Mouse (Mus musculus) ES-E14 (cell line): Measurements from ENCODE around the gene Vmn1r9. TPM values are rescaled to one million over a fixed set of nuclear protein-coding genes. Genes with fewer than 3 reads are reported as not detected.

Experiments
- DNase-seq: peaks from one replicate; pipeline ENCODE4 v3.0.0-alpha.2; 2013; ENCODE audit warnings: low read depth, low spot score
- H3K27ac ChIP-seq: 2 replicates; pipeline ENCODE4 v1.5.1; 2012; ENCODE audit warnings: low read depth, mild to moderate bottlenecking, low read length, moderate library complexity, mixed read lengths; ENCODE audit not compliant: poor library complexity, insufficient read depth, severe bottlenecking
- H3K36me3 ChIP-seq: 2 replicates; pipeline ENCODE4 v1.6.1; 2012; ENCODE audit warnings: mild to moderate bottlenecking, low read length, moderate library complexity, mixed read lengths; ENCODE audit not compliant: control insufficient read depth, poor library complexity, insufficient read depth, severe bottlenecking
- H3K4me1 ChIP-seq, 2 experiments: fragments of 150-350 bp in 1 of 2; sonication (generic) in 1 of 2; 2 replicates each; pipeline ENCODE4 v1.6.1; 2012; ENCODE audit warnings: low read length in 2 of 2, mild to moderate bottlenecking in 1 of 2, mixed read lengths in 1 of 2; ENCODE audit not compliant: control insufficient read depth in 2 of 2, insufficient read depth in 2 of 2, poor library complexity in 1 of 2
- H3K4me3 ChIP-seq, 2 experiments: fragments of 150-350 bp in 1 of 2; sonication (generic) in 1 of 2; 2 replicates each; pipeline ENCODE4 v1.5.1; 2012; ENCODE audit warnings: low read length in 2 of 2, low read depth in 1 of 2, mild to moderate bottlenecking in 1 of 2, mixed read lengths in 1 of 2; ENCODE audit not compliant: insufficient read depth in 1 of 2, poor library complexity in 1 of 2, severe bottlenecking in 1 of 2
- H3K9ac ChIP-seq: 2 replicates; pipeline ENCODE4 v1.6.1; 2012; ENCODE audit warnings: low read depth, mild to moderate bottlenecking, low read length, mixed read lengths; ENCODE audit not compliant: poor library complexity, insufficient read depth, severe bottlenecking
- H3K9me3 ChIP-seq: fragments of 150-350 bp; sonication (generic); 2 replicates; pipeline ENCODE4 v1.6.1; 2012; ENCODE audit warnings: low read depth, mild to moderate bottlenecking, low read length; ENCODE audit not compliant: control insufficient read depth, insufficient read depth
- CHD2 ChIP-seq: IDR thresholded peaks from 2 replicates; pipeline ENCODE4 v1.6.1; 2014; ENCODE audit warnings: mild to moderate bottlenecking, low read depth, low read length, inconsistent platforms
- HCFC1 ChIP-seq: IDR thresholded peaks from 2 replicates; pipeline ENCODE4 v1.6.1; 2012; ENCODE audit warnings: low read length, inconsistent platforms, borderline replicate concordance; ENCODE audit not compliant: insufficient read depth
- MAFK ChIP-seq: IDR thresholded peaks from 2 replicates; pipeline ENCODE4 v1.6.1; 2014; ENCODE audit warnings: mild to moderate bottlenecking, low read depth, low read length, inconsistent platforms; ENCODE audit not compliant: insufficient read depth
- ZC3H11A ChIP-seq: IDR thresholded peaks from 2 replicates; pipeline ENCODE4 v1.6.1; 2012; ENCODE audit warnings: low read depth, mild to moderate bottlenecking, inconsistent platforms, low read length, borderline replicate concordance
- ZNF384 ChIP-seq: IDR thresholded peaks from 2 replicates; pipeline ENCODE4 v1.6.1; 2012; ENCODE audit warnings: low read depth, low read length, inconsistent platforms
- in situ Hi-C, 2 experiments: fragments of 600-800 bp; cut with MboI; formaldehyde crosslinking; loops; one replicate each; pipeline ENCODE4 v1.15.1; 2025; ENCODE audit warnings: low sequenced_read_pairs in 2 of 2, inconsistent platforms in 1 of 2; ENCODE audit not compliant: unreplicated experiment in 2 of 2
- total RNA-seq: library from RNA; depleted of rRNA; stranded (reverse); fragments of 300-350 nt; gene quantifications from 2 replicates; pipeline ENCODE4 v1.2.3, GENCODE M21; 2012; rRNA removed

Vmn1r9 gene
- total RNA-seq, 1 experiment = not detected

DNA sequence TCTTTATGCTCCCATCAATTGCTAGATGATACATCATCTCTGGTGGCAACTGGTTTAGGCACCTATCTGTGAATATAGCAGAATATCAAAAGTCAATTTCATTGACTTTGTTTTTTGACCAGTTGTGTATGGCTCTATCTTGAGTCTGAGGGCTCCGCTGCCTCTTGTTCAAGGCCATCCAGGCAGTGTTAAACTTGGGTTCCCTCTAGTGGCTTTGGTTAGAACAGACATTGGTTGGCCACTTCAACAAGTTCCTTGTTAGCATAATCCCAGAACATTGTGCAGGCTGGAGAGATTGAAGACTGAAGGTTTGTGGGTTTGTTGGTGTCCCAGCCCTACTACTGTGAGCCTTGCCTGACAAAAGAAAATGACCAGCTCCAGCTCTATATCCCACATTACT, 39.8 kb downstream of the Vmn1r9 start:
- TF ChIP-seq CHD2 = no peak
- DNase-seq = peak; percentile 2
- no peak overlapping the region for H3K9ac ChIP-seq
- no peaks in the 10 kb centered on the region for H3K4me1 ChIP-seq
- H3K36me3 ChIP-seq = no peaks in the 10 kb centered on the region
- H3K27ac ChIP-seq = no peak overlapping the region
- in situ Hi-C loops = no loop called here
- H3K9me3 ChIP-seq = no peaks in the 10 kb centered on the region
- H3K4me3 ChIP-seq = no peak overlapping the region

DNA sequence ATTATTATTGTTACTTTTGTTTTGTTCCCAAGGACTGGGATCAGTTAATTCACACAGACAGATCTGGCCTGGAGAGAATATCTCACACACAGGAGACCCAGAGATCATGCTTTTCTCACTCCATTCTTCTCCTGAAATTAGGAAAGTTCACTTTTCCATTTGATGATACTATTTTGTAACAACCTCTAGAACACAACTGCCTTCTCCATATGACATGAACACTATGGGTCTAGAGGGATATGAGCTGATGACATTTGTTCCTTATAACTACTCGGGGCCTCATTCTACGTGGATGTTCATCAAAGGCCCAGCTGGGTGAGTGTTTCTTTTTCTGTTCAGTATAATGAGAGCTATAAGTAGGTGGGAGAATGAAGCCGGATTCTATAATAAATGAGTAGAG, 42.6 kb downstream of the Vmn1r9 start, which contains the start of gene Vmn1r10:
Gene Vmn1r10 (plus strand): TSS at position 301 of the 400 bp plus-strand sequence.
- H3K27ac ChIP-seq = no peak within 1 kb of the TSS
- H3K9me3 ChIP-seq = no peaks in the 10 kb centered on the region
- H3K36me3 ChIP-seq = no peaks in the 10 kb centered on the region
- H3K9ac ChIP-seq = no peak within 1 kb of the TSS
- DNase-seq = no peak
- TF ChIP-seq ZC3H11A (no peak), CHD2 (no peak), HCFC1 (no peak), MAFK (no peak), ZNF384 (no peak)
- H3K4me3 ChIP-seq = no peak within 1 kb of the TSS
- H3K4me1 ChIP-seq = no peaks in the 10 kb centered on the region
- in situ Hi-C loops = no loop called here

Other genes with a start within 250 kb of the Vmn1r9 start
- gene Fkbp9, start 234.7 kb upstream of the Vmn1r9 start, total RNA-seq = 204 and 345 TPM in 2 replicates
- 15.6 and 17.7 TPM in 2 replicates for gene Nt5c3, start 142.9 kb upstream of the Vmn1r9 start, total RNA-seq
- 0.36 TPM in 1 of 2 replicates, not detected in the other for gene Vmn1r4, start 142.8 kb upstream of the Vmn1r9 start, total RNA-seq
- not detected in 2 replicates for gene Vmn1r5, start 96.5 kb upstream of the Vmn1r9 start, total RNA-seq
- gene Vmn1r6, start 69.5 kb upstream of the Vmn1r9 start, total RNA-seq = not detected in 2 replicates
- gene Vmn1r7, start 41.5 kb upstream of the Vmn1r9 start, total RNA-seq = not detected in 2 replicates
- gene Vmn1r8, start 34.5 kb upstream of the Vmn1r9 start, total RNA-seq = not detected in 2 replicates
- not detected in 2 replicates for gene Vmn1r10, start 42.7 kb downstream of the Vmn1r9 start, total RNA-seq
- not detected in 2 replicates for gene Vmn1r11, start 66.7 kb downstream of the Vmn1r9 start, total RNA-seq
- gene Vmn1r12, start 90.1 kb downstream of the Vmn1r9 start, total RNA-seq = not detected in 2 replicates
- not detected in 2 replicates for gene Vmn1r13, start 136.5 kb downstream of the Vmn1r9 start, total RNA-seq
- 0.04 and 0.05 TPM in 2 replicates for gene Vmn1r14, start 164.9 kb downstream of the Vmn1r9 start, total RNA-seq
- not detected in 2 replicates for gene Vmn1r15, start 191.2 kb downstream of the Vmn1r9 start, total RNA-seq